25 mouse cellular contexts compared by ENCODE assay signal in the genomic region with DNA sequence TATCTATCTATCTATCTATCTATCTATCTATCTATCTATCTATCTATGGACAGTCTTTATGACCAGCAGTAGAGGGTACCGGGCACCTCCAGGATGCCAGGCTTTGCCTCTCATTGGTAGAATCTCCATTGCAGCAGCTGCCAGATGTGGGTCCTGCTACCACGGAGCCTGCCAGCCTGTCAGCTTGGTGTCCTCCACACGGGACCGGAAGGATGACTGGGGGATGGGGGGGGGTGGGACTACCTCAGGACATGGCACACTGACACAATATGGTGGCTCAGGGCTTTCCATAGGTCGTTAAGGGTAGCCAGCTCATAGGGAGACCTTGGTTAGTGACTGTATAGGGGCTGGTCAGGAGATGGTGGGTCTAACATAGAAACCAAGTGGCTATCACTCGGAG. TPM values are rescaled to one million over a fixed set of nuclear protein-coding genes. Genes with fewer than 3 reads are reported as not detected.
DNase-seq lines count a peak whose midpoint lies in the region; ATAC-seq and TF ChIP-seq lines count a peak whose summit lies in the region.
"Had no signal": no experiment of that assay in that cellular context is flagged by ENCODE, and none has a peak within 500 bp of the region (broad histone marks: within the 10 kb centered on the region; RNA-seq: fewer than 3 reads in every experiment).

No protein-coding gene starts in this region.

- TF ChIP-seq CTCF in thymus, adult 2 months (IDR thresholded peaks at IDR 0.05; ENCODE audit: borderline replicate concordance, control insufficient read depth, extremely low read depth, insufficient read depth, low read length, poor library complexity), result no peak
- TF ChIP-seq CTCF in MEL (IDR thresholded peaks at IDR 0.05 in 2 of 3, conservative IDR thresholded peaks at IDR 0.05 in 1 of 3; ENCODE audit: control insufficient read depth in 1 of 3, insufficient read depth in 1 of 3, low read depth in 2 of 3, low read length in 3 of 3, poor library complexity in 1 of 3, severe bottlenecking in 1 of 3), result no peak

- no peaks in the 10 kb centered on the region for H3K27me3 ChIP-seq in heart, embryonic 16.5 days (ENCODE audit: control insufficient read depth, insufficient read depth, low read length)
- no peaks in the 10 kb centered on the region for H3K27me3 ChIP-seq in thymus, adult 2 months (ENCODE audit: control insufficient read depth, insufficient read depth, low read length)
- H3K27me3 ChIP-seq in MEL (ENCODE audit: control insufficient read depth in 1 of 2, insufficient read depth in 2 of 2, low read length in 2 of 2), result no peaks in the 10 kb centered on the region
- no peaks in the 10 kb centered on the region for H3K27me3 ChIP-seq in kidney, embryonic 15.5 days
- H3K27me3 ChIP-seq: forebrain, embryonic 13.5 days; heart, embryonic 15.5 days had no signal

- no peaks in the 10 kb centered on the region for H3K9me3 ChIP-seq in heart, embryonic 16.5 days (replicated peaks; ENCODE audit: control insufficient read depth, low read length)
- no peaks in the 10 kb centered on the region for H3K9me3 ChIP-seq in MEL (replicated peaks; ENCODE audit: insufficient read depth, low read length)
- no peaks in the 10 kb centered on the region for H3K9me3 ChIP-seq in kidney, embryonic 15.5 days (replicated peaks)
- H3K9me3 ChIP-seq: forebrain, embryonic 10.5 days; forebrain, embryonic 13.5 days; heart, embryonic 15.5 days; hindbrain, embryonic 10.5 days had no signal

- H3K4me2 ChIP-seq in heart, embryonic 16.5 days (ENCODE audit: low read depth, low read length), result no peak overlapping the region
- no peak overlapping the region for H3K4me2 ChIP-seq in kidney, embryonic 15.5 days
- H3K4me2 ChIP-seq: forebrain, embryonic 13.5 days; heart, embryonic 11.5 days; heart, embryonic 15.5 days; hindbrain, embryonic 14.5 days had no signal

- no peak overlapping the region for H3K9ac ChIP-seq in heart, embryonic 16.5 days (ENCODE audit: low read length)
- no peak overlapping the region for H3K9ac ChIP-seq in MEL (ENCODE audit: control insufficient read depth, low read depth, low read length, poor library complexity, severe bottlenecking)
- no peak overlapping the region for H3K9ac ChIP-seq in kidney, embryonic 15.5 days
- H3K9ac ChIP-seq: forebrain, embryonic 13.5 days; heart, embryonic 15.5 days; hindbrain, embryonic 14.5 days had no signal

- peak overlapping the region; percentile 20 for H3K27ac ChIP-seq in heart, embryonic 16.5 days (ENCODE audit: low read length)
- peak overlapping the region; percentile 99 for H3K27ac ChIP-seq in thymus, adult 2 months (ENCODE audit: control insufficient read depth, insufficient read depth, low read length)
- no peak overlapping the region for H3K27ac ChIP-seq in MEL (ENCODE audit: control insufficient read depth, low read depth, low read length)
- no peak overlapping the region for H3K27ac ChIP-seq in kidney, embryonic 15.5 days
- H3K27ac ChIP-seq: forebrain, embryonic 13.5 days; gastrocnemius, adult 2 months; heart, embryonic 15.5 days; hindbrain, embryonic 14.5 days; hindbrain, postnatal 0 days had no signal

- no peak for DNase-seq in heart, postnatal 36 days
- DNase-seq in thymus, adult 2 months, result no peak
- no peak for DNase-seq in thymus, postnatal 4 days
- no peak for DNase-seq in MEL (ENCODE audit: low read depth, low spot score)
- DNase-seq in thymus, postnatal 14 days, result peak; percentile 56
- no peak for DNase-seq in MN1 (ENCODE audit: low spot score)
- DNase-seq: adrenal gland, adult 8-10 months; adrenal gland, postnatal 25 days; cerebellum, adult 18-20 months; cerebellum, adult 9-10 months; cerebellum, postnatal 14 days; gastrocnemius, adult 2 months; gastrocnemius, postnatal 14 days; heart, adult 11 months had no signal

- no peaks in the 10 kb centered on the region for H3K79me2 ChIP-seq in MEL (ENCODE audit: control insufficient read depth, insufficient read depth, low read length, poor library complexity)

- no peak for TF ChIP-seq RAD21 in MEL (IDR thresholded peaks at IDR 0.05; ENCODE audit: low read depth, low read length)

- no peaks in the 10 kb centered on the region for H3K36me3 ChIP-seq in heart, embryonic 16.5 days (ENCODE audit: control insufficient read depth, insufficient read depth)
- H3K36me3 ChIP-seq in thymus, adult 2 months (ENCODE audit: control insufficient read depth, insufficient read depth, low read length), result no peaks in the 10 kb centered on the region
- 0 out of 4 replicates have a peak, but pooled peaks cover 0 to 3% of the 10 kb centered on the region in 2 experiments for H3K36me3 ChIP-seq in MEL (ENCODE audit: control insufficient read depth in 1 of 2, insufficient read depth in 2 of 2, low read length in 2 of 2)
- H3K36me3 ChIP-seq in kidney, embryonic 15.5 days, result no peaks in the 10 kb centered on the region
- H3K36me3 ChIP-seq: forebrain, embryonic 10.5 days; heart, embryonic 15.5 days; hindbrain, embryonic 10.5 days had no signal

- WGBS in heart, embryonic 16.5 days, result 84% methylated on average over 6 of the region's 6 CpGs
- WGBS in thymus, adult 2 months, result 58% methylated on average over 6 of the region's 6 CpGs
- WGBS in kidney, embryonic 15.5 days, result 86% methylated on average over 6 of the region's 6 CpGs

- TF ChIP-seq EP300 in MEL (IDR thresholded peaks at IDR 0.05; ENCODE audit: low read depth in 1 of 2, low read length in 2 of 2), result no peak

- H3K4me1 ChIP-seq in heart, embryonic 16.5 days (ENCODE audit: control insufficient read depth, insufficient read depth, low read length), result peaks cover 29% of the 10 kb centered on the region
- H3K4me1 ChIP-seq in thymus, adult 2 months (replicated peaks; ENCODE audit: control insufficient read depth, insufficient read depth, low read length), result peaks cover 86% of the 10 kb centered on the region
- H3K4me1 ChIP-seq in MEL (ENCODE audit: control insufficient read depth in 1 of 2, insufficient read depth in 2 of 2, low read length in 2 of 2), result no peaks in the 10 kb centered on the region
- peaks cover 56% of the 10 kb centered on the region for H3K4me1 ChIP-seq in kidney, embryonic 15.5 days

- no peak for TF ChIP-seq POLR2A in thymus, adult 2 months (IDR thresholded peaks at IDR 0.05; ENCODE audit: control insufficient read depth, extremely low read depth, insufficient read depth, low read length, poor library complexity)
- TF ChIP-seq POLR2A in MEL (IDR thresholded peaks at IDR 0.05; ENCODE audit: control insufficient read depth in 1 of 2, insufficient read depth in 1 of 2, low read depth in 1 of 2, low read length in 2 of 2, poor library complexity in 1 of 2), result no peak

- intact Hi-C loops in heart, postnatal 36 days (cut with DNase I), result no loop called here

- H3K4me3 ChIP-seq in heart, embryonic 16.5 days (ENCODE audit: low read length), result no peak overlapping the region
- peak overlapping the region; percentile 9; the same call in 1 of the 2 replicates for H3K4me3 ChIP-seq in thymus, adult 2 months (ENCODE audit: control insufficient read depth, insufficient read depth, low read length)
- H3K4me3 ChIP-seq in MEL (ENCODE audit: control insufficient read depth in 1 of 2, insufficient read depth in 1 of 2, low read depth in 2 of 2, low read length in 2 of 2), result no peak overlapping the region
- no peak overlapping the region for H3K4me3 ChIP-seq in kidney, embryonic 15.5 days (replicated peaks)
- H3K4me3 ChIP-seq: forebrain, embryonic 10.5 days; forebrain, embryonic 13.5 days; gastrocnemius, adult 2 months; heart, embryonic 15.5 days; hindbrain, embryonic 10.5 days had no signal

- no peak for ATAC-seq in heart, embryonic 16.5 days (replicated peaks; ENCODE audit: extremely low read depth, insufficient read depth, low FRiP score)
- no peak for ATAC-seq in kidney, embryonic 15.5 days (replicated peaks; ENCODE audit: low FRiP score)
- ATAC-seq: forebrain, embryonic 13.5 days; forebrain, embryonic 16.5 days; hindbrain, postnatal 0 days; intestine, postnatal 0 days had no signal

TF ChIP-seq in MEL, 35 proteins besides CTCF, POLR2A, EP300 and RAD21:
- TF ChIP-seq MYC (IDR thresholded peaks at IDR 0.05; ENCODE audit: low read depth, low read length) (no peak), GATA1 (IDR thresholded peaks at IDR 0.05; ENCODE audit: low read depth, low read length) (0 out of 2 replicates have a peak, but pooled peaks have one; percentile 5)

RNA-seq across cellular contexts. Expression of a gene that starts 45.7 kb away (rescaled TPM):
- polyA plus RNA-seq in heart, embryonic 16.5 days (2015; fragmentation: Nextera tagmentation; extraction: Ambion mirVana), result 32.7 and 33.4 TPM in 2 replicates
- 10 to 100 TPM; 18.7 to 24.7 TPM for total RNA-seq in heart, postnatal 36 days (2021)
- polyA plus RNA-seq in thymus, adult 2 months (2012; rRNA removed), result 322 and 334 TPM in 2 replicates
- total RNA-seq in MEL (2012; rRNA removed), result 8.8 and 9.1 TPM in 2 replicates
- 10 to 100 TPM in 1 of 2 experiments, not detected in 1; 23.0 TPM for polyA plus RNA-seq in MEL (2012; ENCODE audit: insufficient read depth in 1 of 2, insufficient read length in 2 of 2, low read depth in 1 of 2, low replicate concordance in 2 of 2, missing spikeins in 1 of 2)
- 51.4 and 55.5 TPM in 2 replicates for polyA plus RNA-seq in kidney, embryonic 15.5 days (2015; fragmentation: Nextera tagmentation; extraction: Ambion mirVana)

Comparison
In these comparisons a context has a peak if more than half of its experiments do, and no peak if none do; other contexts are left out.
1. H3K27ac ChIP-seq: peak in heart, embryonic 16.5 days (single experiment) and thymus, adult 2 months (single experiment); none in MEL (single experiment) and kidney, embryonic 15.5 days (single experiment).